Mouse (Mus musculus) cerebellum, adult 11 months (tissue): Measurements from ENCODE around the gene Adra2a.

Experiments
- DNase-seq: peaks from one replicate; pipeline ENCODE4 v3.0.0; 2022

Gene Adra2a

DNA sequence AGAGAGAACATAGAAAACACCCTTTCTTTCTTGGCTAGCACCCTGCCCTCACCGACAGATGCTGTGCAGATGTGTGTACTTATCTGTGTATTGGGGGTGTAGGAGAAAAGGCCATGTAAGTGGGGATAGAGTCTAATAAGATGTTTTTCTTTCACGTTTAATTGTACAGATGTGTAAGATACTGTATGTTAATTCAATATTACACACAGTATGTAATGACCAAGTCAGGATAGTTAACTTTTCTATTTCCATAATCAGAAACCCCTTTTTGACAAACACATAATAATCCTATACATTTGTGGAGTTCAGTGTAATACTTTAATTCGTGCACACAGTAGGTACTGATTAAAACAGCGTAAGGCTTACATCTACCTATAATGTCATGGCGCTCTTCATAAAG, at the start of gene Adra2a:
Adra2a (plus strand) TSS at position 301 of the 400 bp plus-strand sequence.
- no peak for DNase-seq

DNA sequence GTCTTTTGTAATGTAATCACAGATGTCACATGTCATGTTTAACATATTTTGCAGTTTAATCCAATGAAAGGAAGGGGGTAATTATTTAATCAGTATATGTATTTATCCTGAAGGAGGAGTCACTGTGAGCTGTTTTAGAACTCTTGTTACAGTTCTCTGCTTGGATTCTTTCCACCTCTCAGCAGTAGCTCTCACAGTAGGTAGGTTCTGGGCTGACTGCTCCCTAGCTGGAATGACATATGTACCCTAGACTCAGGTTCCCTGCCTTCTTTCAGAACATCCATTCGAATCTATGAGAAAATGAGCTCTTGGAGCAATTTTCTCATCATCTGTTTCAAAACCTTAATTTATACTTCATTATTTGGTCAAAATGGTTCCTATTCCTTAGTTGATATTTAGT, 49.7 kb upstream of the Adra2a start:
- DNase-seq = no peak

GRCm38 (mm10) chr19:54010973-54011372, 33.0 kb upstream of the Adra2a start:
- no peak for DNase-seq

- DNase-seq = no peak
Observed at GRCm38 (mm10) chr19:54014999-54015398, 29.0 kb upstream of the Adra2a start.

GRCm38 (mm10) chr19:54015503-54015902, 28.4 kb upstream of the Adra2a start:
- no peak for DNase-seq

DNA sequence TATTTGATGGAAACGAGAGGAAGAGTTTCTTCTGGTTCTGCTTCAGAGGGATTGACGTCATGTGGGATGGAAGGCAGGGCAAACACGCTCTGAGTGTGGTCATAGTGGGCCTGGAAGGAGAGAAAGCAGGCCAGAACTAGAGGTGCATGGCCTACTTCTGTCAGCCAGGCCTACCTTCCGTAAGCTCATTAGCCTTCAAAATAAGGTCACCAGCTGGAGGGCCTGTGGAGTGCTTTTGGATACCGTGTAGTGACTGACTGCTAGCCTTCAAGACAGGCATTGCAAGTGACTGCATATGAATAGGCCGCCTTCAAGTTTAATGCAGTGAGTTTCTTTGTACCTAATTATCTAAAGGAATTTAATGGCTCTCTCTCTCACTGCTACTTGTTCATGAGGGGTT, 8.9 kb upstream of the Adra2a start:
- no peak for DNase-seq

- DNase-seq = no peak
Observed at GRCm38 (mm10) chr19:54039441-54039840, 4.5 kb upstream of the Adra2a start.

DNA sequence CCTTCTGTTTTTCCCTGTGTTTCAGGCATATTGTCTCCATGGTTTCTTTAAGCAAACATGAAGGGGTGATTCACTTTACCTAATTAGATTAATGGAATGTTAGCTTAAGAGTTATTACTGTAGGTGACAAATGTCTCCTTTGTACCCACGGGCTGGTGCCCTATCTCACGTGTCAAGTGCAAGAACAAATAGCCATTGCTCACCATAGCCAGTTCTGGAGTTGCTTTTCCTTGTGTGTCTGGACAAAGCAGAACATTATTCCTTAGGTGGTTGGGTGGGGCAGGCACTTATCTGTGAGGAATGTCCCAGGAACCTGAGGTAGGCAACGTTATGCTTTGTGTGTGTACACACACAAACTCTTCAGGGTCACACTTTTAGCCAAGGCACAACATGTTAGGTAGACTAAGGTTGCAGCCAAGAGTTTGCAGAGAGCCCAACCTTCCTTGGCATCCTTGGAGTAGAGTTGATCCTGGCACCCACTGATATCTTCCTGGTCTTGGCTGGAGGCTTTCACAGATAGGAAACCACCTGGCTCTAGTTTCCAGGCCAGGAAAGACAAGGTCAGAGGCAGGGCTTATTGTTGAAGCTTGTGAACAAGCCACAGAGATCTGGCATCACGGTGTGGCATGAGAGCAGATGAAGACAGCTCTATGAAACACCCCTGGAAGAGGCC, 3.5 kb upstream of the Adra2a start:
- no peak for DNase-seq

DNA sequence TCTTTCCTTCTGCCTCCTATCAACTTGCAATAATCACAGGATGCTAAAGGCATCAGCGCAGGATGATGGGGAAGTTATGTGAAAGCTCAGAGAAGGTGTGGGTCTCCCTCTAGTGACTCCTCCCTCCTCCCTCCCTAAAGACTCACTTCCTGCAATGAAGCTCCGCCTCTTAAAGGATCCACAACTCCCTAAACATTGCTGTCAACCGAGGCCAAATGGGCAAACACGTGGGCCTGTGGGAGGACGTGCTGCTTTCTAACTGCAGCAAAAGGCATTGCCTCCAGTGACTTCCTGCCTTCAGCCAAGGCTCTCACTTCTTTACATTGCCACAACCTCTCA, 3.0 kb upstream of the Adra2a start:
- DNase-seq = no peak

DNA sequence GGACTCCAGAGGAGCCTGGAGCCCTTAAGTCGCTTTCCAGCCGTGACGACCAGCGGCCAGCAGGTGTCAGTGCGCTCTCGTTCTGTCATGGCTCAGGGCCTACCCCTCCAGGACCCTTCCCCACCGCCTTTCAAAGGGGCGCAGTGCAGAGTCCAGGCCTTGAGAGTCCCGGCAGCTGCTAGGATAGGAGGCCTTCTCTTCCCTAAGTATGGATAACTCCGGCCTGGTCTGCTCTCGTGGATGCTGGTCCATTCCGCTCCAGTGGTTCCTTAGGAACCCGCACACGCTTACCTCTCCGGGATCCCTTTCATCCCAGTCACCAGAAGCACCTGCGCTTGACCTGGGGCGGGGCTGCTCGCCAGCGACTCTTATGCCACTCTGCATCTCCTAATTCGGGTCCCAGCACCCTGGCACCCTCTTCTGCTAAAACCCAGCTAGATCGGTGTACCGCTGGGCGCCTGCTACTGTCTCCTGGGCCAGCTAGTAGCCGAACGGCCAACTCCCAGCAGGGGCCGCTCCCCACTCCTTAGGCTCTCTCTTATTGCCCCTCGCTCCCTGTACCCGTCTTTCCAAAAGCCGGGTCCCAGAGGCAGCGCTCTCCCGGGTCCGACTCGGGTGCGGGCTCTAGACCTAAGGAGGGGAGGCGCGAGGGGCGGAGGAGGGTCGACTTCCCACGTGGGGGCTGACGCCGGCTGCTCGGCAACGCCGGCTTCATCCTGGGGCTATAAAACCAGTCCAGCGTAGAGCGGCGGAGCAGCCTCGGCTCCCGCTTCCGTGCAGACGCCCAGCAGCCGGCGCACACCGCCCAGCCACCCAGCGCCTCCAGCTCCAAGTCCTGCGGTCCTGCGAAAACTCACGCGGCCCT, 788 bp downstream of the Adra2a start:
- DNase-seq = peak; percentile 22

DNA sequence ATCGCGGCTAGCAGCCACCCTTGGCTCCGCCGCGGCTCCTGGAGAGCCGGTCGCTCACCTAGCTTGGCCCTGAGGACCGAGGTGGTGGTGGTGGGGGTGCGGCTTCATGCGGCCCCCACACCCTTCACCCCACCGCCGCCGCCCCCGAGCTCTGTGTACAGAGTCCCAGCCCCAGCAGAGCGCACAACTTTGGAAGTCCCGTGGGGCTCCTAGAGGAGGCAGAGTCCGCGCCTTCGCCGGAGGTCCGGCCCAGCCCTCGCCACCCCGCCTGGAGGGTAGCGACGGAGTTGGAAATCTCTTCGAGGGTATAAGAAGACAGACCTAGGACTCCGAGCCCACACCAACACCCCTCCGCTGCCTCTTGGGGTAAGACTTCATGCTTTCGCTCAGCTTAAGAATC, 1.5 kb downstream of the Adra2a start:
- DNase-seq = no peak

DNA sequence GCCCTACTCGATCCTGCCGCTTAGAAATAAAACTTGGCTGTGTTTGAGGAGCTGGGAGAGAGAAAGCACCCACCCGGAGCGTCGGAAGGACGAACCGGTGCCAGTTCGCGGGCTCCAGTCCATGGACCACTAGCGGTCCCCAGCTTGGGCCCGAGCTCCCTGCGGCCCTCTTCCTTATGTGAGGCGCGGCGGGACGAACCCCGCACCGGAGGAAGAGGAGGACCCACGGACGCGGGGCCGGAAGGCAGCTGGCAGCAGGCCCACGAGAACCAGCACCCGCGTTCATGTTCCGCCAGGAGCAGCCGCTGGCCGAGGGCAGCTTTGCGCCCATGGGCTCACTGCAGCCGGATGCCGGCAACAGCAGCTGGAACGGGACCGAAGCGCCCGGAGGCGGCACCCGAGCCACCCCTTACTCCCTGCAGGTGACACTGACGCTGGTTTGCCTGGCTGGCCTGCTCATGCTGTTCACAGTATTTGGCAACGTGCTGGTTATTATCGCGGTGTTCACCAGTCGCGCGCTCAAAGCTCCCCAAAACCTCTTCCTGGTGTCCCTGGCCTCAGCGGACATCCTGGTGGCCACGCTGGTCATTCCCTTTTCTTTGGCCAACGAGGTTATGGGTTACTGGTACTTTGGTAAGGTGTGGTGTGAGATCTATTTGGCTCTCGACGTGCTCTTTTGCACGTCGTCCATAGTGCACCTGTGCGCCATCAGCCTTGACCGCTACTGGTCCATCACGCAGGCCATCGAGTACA, 2.2 kb downstream of the Adra2a start:
- no peak for DNase-seq

GRCm38 (mm10) chr19:54046684-54047070, 2.7 kb downstream of the Adra2a start:
- DNase-seq = no peak

DNA sequence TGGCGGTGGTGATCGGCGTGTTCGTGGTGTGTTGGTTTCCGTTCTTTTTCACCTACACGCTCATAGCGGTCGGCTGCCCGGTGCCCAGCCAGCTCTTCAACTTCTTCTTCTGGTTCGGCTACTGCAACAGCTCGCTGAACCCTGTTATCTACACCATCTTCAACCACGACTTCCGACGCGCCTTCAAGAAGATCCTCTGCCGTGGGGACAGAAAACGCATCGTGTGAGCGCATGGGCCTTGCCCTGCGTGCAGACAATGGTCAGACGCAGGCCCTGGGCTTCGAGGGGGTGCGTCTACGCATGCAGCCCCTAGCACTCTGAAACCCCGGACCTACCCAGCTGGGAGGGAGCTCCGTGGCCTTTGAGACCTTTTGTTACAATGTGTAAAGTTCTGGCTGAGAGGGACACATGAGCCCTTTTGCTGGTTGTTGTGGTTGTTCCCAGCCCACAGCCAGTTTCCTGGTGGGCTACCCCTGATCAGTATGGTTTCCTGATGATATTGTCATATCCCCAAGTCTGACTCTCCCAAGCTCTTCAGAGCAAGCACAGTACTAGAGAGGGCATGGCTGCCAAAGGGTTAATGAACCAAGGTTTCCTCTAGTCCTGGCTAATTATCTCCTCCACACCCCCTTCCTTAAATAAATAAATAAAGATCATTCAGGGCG, 3.6 kb downstream of the Adra2a start:
- DNase-seq = no peak

DNA sequence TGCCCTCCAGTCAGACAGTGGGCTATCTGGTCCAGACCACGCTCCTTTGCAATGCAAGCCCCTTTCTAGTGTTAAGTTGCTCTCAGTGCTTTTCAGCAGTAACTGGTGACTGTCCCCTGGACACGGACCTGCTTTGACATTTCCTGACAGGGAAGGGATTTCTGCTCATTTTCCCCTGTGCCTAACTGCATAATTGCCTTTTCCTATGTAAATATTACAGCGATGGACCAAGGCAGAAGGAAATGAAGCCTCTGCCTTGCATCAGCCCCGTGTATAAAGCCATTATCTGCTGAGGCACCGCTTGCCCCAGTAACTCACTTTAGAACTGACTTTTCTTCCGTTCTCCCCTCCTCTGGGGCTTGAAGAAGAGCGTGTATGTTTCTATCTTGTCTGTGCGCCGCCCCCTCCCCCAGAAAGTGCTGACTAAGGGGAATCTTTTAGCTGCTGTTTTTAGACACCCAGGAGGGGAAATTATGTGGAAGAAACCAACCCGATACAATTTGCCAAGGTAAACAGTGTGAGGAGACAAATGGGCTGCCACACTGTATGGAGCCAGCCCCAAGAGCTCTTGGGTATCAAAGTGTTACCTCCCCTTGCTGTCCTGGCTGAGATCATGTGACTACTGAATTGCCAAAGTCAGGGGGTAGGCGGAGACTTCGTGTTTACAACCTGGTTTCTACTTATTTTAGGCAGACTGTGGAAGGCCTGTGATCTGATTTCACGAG, 4.4 kb downstream of the Adra2a start:
- DNase-seq = no peak

DNA sequence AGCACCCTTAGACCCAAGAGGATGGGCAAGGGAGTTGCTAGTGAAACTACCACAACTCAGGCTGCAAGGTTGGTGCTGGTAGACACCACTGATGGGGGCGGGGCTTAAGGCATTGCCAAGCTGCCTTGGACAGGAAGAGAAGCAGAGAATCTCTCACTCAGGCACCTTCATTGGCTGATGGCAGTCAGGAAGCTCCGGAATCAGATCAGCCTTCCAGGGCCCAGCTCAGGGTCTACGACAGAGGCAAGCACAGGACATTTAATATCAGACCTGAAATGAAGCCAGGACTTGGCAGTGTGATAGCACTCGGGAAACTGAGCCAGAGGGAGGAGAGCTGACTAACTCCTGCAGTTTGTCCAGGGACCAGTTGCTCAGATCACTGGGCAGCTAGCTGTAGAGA, 7.7 kb downstream of the Adra2a start:
- DNase-seq = no peak

- DNase-seq = no peak
Observed at GRCm38 (mm10) chr19:54055845-54056244, 11.9 kb downstream of the Adra2a start.

GRCm38 (mm10) chr19:54068447-54068846, 24.5 kb downstream of the Adra2a start:
- no peak for DNase-seq

- no peak for DNase-seq
Observed at GRCm38 (mm10) chr19:54070521-54070920, 26.6 kb downstream of the Adra2a start.

- DNase-seq = no peak
Observed at GRCm38 (mm10) chr19:54072233-54072800, 28.4 kb downstream of the Adra2a start.

DNA sequence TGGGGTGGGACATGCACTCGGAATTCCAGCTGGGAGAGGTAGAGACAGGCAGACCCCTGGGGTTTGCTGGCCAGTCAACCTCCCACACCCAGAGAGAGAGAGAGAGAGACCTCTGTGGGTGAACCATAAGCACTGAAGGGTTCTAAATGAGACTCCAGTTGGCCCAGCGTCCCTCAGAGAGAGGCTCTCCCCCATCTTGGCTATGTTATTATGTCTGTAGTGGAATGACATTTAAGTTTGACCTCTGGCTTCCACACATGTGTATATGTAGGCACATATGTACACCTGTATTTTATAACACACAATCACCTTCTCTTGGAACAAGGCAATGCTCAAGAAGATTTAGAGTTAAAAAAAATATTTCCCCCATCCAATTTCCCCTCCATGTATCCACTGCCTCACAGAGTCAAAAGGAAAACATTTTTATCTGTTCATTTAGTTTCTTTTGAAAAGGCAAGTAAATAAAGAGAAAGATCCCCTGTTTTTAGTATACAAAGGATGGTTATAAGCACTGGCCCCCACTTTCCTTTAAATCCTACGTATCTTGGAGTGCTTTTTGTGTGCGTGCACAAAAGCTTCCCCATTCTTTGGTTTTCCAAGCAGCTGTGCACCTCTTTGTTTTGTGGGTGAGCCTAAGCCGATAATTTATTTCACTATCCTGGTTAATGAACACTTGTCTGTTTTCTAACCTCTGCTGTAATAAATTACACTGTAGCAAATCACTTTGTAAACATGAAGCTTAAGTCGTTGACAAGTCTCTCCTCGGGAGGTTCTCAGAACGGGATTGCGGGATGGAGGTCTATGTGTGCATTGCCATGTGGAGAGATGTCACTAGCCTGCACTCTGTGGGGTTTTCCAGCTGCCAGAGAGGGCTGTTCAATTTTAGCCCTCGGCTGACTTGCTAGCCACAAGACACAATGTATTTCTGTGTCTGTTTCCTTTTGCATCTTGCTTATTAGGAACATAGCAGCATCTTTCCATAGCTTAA, 32.7 kb downstream of the Adra2a start:
- no peak for DNase-seq
